Mouse (Mus musculus) midbrain, embryonic 14.5 days (tissue): ENCODE results near the gene Clstn2. TPM values are rescaled to one million over a fixed set of nuclear protein-coding genes. Genes with fewer than 3 reads are reported as not detected.
A peak's percentile ranks its signal among the peaks of the same experiment; 100 is the strongest.

Experiments
- ATAC-seq: fragments of 200-750 bp; cut with Nextera tagmentation; 2 replicates; pipeline ENCODE4 v1.8.0; 2017; ENCODE audit warnings: moderate number of reproducible peaks, moderate library complexity; ENCODE audit not compliant: low FRiP score, low TSS enrichment
- DNase-seq: peaks from one replicate; pipeline ENCODE4 v3.0.0-alpha.2; 2015
- H3K27ac ChIP-seq: fragments of 300-500 bp; sonication (generic); replicated peaks from 2 replicates; pipeline ENCODE4 v1.5.1; 2014; ENCODE audit warnings: mild to moderate bottlenecking, low read depth, low read length, moderate library complexity
- H3K27me3 ChIP-seq: fragments of 300-500 bp; sonication (generic); 2 replicates; pipeline ENCODE4 v1.6.1; 2014; ENCODE audit warnings: low read length, control low read depth, mixed read lengths; ENCODE audit not compliant: control insufficient read depth, insufficient read depth
- H3K36me3 ChIP-seq: fragments of 300-500 bp; sonication (generic); 2 replicates; pipeline ENCODE4 v1.6.1; 2014; ENCODE audit warnings: low read length, control low read depth; ENCODE audit not compliant: control insufficient read depth, insufficient read depth
- H3K4me1 ChIP-seq: fragments of 300-500 bp; sonication (generic); 2 replicates; pipeline ENCODE4 v1.6.1; 2014; ENCODE audit warnings: mild to moderate bottlenecking, antibody characterized with exemption, low read length, control low read depth; ENCODE audit not compliant: control insufficient read depth, insufficient read depth
- H3K4me2 ChIP-seq: fragments of 300-500 bp; sonication (generic); 2 replicates; pipeline ENCODE4 v1.6.1; 2014; ENCODE audit warnings: mild to moderate bottlenecking, low read length, moderate library complexity
- H3K4me3 ChIP-seq: fragments of 300-500 bp; sonication (generic); replicated peaks from 2 replicates; pipeline ENCODE4 v1.5.1; 2014; ENCODE audit warnings: low read depth, low read length
- H3K9ac ChIP-seq: fragments of 300-500 bp; sonication (generic); replicated peaks from 2 replicates; pipeline ENCODE4 v1.6.1; 2014; ENCODE audit warnings: mild to moderate bottlenecking, low read length, moderate library complexity
- H3K9me3 ChIP-seq: fragments of 300-500 bp; sonication (generic); 2 replicates; pipeline ENCODE4 v1.6.1; 2016; ENCODE audit warnings: low read length, control low read depth, mixed read lengths; ENCODE audit not compliant: control insufficient read depth
- WGBS: fragments of 180-500 bp; shearing (Covaris S2); extraction: QIAGEN DNeasy Blood & Tissue Kit; methylation state at CpG from one replicate; pipeline ENCODE4 v1.1.7; 2014; 5-methylcytosine and 5-hydroxymethylcytosine counted together
- polyA plus RNA-seq: library from polyadenylated mRNA; unstranded; fragments of >200 nt; fragmentation: Nextera tagmentation; extraction: Ambion mirVana; gene quantifications from 2 replicates; pipeline ENCODE4 v1.2.1, GENCODE M21; 2014

Gene Clstn2
- polyA plus RNA-seq, 1 experiment from 2014 or later = 8.3 TPM

- H3K4me2 ChIP-seq = no peak overlapping the region
- H3K9ac ChIP-seq = no peak overlapping the region
- DNase-seq = no peak
- no peaks in the 10 kb centered on the region for H3K9me3 ChIP-seq
- no peak overlapping the region for H3K27ac ChIP-seq
- no peaks in the 10 kb centered on the region for H3K27me3 ChIP-seq
- no peak overlapping the region for H3K4me3 ChIP-seq
- H3K4me1 ChIP-seq = no peaks in the 10 kb centered on the region
- no peak for ATAC-seq
- 76% methylated on average over 6 of the region's 6 CpGs for WGBS
- no peaks in the 10 kb centered on the region for H3K36me3 ChIP-seq
Measured at GRCm38 (mm10) chr9:97460452-97460851, 572.5 kb downstream of the Clstn2 start.

- Histone ChIP-seq H3K4me3 (no peak overlapping the region), H3K4me1 (no peaks in the 10 kb centered on the region), H3K9ac (no peak overlapping the region), H3K27ac (no peak overlapping the region), H3K36me3 (no peaks in the 10 kb centered on the region), H3K27me3 (no peaks in the 10 kb centered on the region), H3K9me3 (no peaks in the 10 kb centered on the region), H3K4me2 (no peak overlapping the region)
- peak; percentile 45 for DNase-seq
- no peak for ATAC-seq
- WGBS = 72% methylated on average over 4 of the region's 4 CpGs
Measured at GRCm38 (mm10) chr9:97459745-97460144, 573.2 kb downstream of the Clstn2 start.

- H3K36me3 ChIP-seq = no peaks in the 10 kb centered on the region
- 89% methylated on average over 13 of the region's 13 CpGs for WGBS
- H3K27me3 ChIP-seq = no peaks in the 10 kb centered on the region
- no peak overlapping the region for H3K4me3 ChIP-seq
- no peak overlapping the region for H3K9ac ChIP-seq
- H3K27ac ChIP-seq = no peak overlapping the region
- H3K4me1 ChIP-seq = no peaks in the 10 kb centered on the region
- H3K9me3 ChIP-seq = no peaks in the 10 kb centered on the region
- no peak overlapping the region for H3K4me2 ChIP-seq
- DNase-seq (no peak), ATAC-seq (no peak)
Measured at GRCm38 (mm10) chr9:97449316-97450050, 583.5 kb downstream of the Clstn2 start.

DNA sequence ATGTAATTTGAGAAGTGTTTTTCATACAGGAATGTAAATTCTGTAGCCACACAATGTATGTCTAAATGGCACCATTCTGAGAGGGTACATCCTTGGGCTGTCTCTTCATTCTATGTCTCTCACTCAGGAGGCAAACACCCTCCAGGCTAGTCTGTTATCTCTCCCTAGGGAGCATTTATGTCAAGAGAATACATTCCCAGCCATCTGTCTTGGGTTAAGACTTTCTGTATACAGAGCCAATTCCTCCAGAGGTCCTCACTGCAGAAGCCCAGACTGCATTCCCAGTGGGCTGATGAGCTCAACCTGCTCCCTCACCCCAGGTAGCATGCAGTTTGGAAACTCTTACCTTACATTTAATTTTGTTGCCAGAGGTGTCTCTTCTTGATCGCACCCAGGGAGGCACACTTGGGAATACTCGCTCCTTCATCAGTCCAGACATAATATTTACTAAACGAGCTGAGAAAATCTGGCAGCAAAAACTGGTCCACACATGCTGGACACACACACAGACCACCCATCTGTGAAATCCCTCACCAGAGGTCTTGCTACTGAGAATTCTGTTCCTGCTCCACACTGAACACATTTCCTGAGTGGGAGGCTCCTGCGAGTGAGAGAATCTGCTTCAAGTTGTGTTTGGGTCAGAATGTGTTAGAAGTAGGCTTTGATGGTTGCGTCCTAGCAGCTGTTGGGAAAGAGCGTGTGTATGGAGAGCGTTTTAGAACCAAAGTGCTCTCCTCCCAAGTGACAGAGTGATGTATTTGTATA, 592.9 kb downstream of the Clstn2 start:
- Histone ChIP-seq H3K9ac (no peak overlapping the region), H3K9me3 (no peaks in the 10 kb centered on the region), H3K4me2 (no peak overlapping the region), H3K4me1 (no peaks in the 10 kb centered on the region), H3K4me3 (no peak overlapping the region), H3K36me3 (no peaks in the 10 kb centered on the region), H3K27ac (no peak overlapping the region), H3K27me3 (no peaks in the 10 kb centered on the region)
- WGBS = 73% methylated on average over 7 of the region's 7 CpGs
- no peak for ATAC-seq
- no peak for DNase-seq

- H3K27ac ChIP-seq = no peak overlapping the region
- H3K9me3 ChIP-seq = 0 out of 2 replicates have a peak, but pooled peaks cover 2% of the 10 kb centered on the region
- H3K36me3 ChIP-seq = no peaks in the 10 kb centered on the region
- DNase-seq (no peak), ATAC-seq (no peak)
- no peaks in the 10 kb centered on the region for H3K27me3 ChIP-seq
- H3K9ac ChIP-seq = no peak overlapping the region
- H3K4me1 ChIP-seq = no peaks in the 10 kb centered on the region
- no peak overlapping the region for H3K4me3 ChIP-seq
- WGBS = 59% methylated on average over 3 of the region's 3 CpGs
- H3K4me2 ChIP-seq = no peak overlapping the region
Measured at GRCm38 (mm10) chr9:97434666-97435065, 598.3 kb downstream of the Clstn2 start.

DNA sequence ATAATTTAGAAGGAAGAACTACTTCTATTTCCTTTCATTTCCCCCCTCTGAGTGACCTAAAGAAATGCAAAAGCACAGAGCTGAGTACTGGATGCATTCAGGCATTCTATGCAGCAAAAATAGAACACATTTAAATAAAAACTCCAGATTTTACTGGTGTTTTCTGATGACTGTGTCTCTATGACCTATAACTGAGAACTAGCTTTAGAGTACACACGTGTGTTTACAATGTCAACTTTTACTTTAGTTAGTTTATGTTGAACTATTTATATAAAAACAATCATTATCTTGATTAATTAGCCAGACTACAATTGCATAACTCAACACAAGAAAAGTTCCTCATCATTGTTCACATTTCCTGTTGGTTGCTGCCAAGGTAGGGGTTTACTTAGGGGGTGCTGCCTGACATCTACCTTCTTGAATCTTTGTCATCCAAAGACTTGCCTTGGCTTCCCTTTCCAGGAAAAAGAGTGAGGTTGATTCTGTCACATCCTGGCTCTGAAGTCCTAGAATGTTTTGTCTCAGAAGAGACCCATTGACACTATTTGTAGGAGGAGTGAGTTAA, 603.0 kb downstream of the Clstn2 start:
- no peak overlapping the region for H3K9ac ChIP-seq
- no peaks in the 10 kb centered on the region for H3K36me3 ChIP-seq
- H3K4me1 ChIP-seq = no peaks in the 10 kb centered on the region
- no peaks in the 10 kb centered on the region for H3K27me3 ChIP-seq
- DNase-seq (no peak), ATAC-seq (no peak)
- H3K27ac ChIP-seq = no peak overlapping the region
- H3K4me2 ChIP-seq = no peak overlapping the region
- no peak overlapping the region for H3K4me3 ChIP-seq
- 84% methylated on average over 1 of the region's 1 CpGs for WGBS
- H3K9me3 ChIP-seq = 0 out of 2 replicates have a peak, but pooled peaks cover 2% of the 10 kb centered on the region

GRCm38 (mm10) chr9:97428127-97428526, 604.9 kb downstream of the Clstn2 start:
- Histone ChIP-seq H3K4me2 (no peak overlapping the region), H3K9ac (no peak overlapping the region), H3K27me3 (no peaks in the 10 kb centered on the region), H3K9me3 (0 out of 2 replicates have a peak, but pooled peaks cover 2% of the 10 kb centered on the region), H3K27ac (no peak overlapping the region), H3K4me3 (no peak overlapping the region), H3K36me3 (no peaks in the 10 kb centered on the region), H3K4me1 (no peaks in the 10 kb centered on the region)
- ATAC-seq = no peak
- DNase-seq = no peak
- 88% methylated on average over 7 of the region's 7 CpGs for WGBS

- Histone ChIP-seq H3K27me3 (no peaks in the 10 kb centered on the region), H3K4me3 (no peak overlapping the region), H3K27ac (no peak overlapping the region), H3K36me3 (no peaks in the 10 kb centered on the region), H3K9me3 (no peaks in the 10 kb centered on the region), H3K4me2 (no peak overlapping the region), H3K9ac (no peak overlapping the region), H3K4me1 (no peaks in the 10 kb centered on the region)
- 50% methylated on average over 5 of the region's 5 CpGs for WGBS
- DNase-seq = no peak
- ATAC-seq = no peak
Measured at GRCm38 (mm10) chr9:97420896-97421295, 612.1 kb downstream of the Clstn2 start.
